Mouse (Mus musculus) lung, embryonic 14.5 days (tissue): ENCODE measurements around the gene Nlk. TPM values are rescaled to one million over a fixed set of nuclear protein-coding genes. Genes with fewer than 3 reads are reported as not detected.
"Not testable (repeated sequence)": the region's sequence is repeated elsewhere in the genome, so short reads cannot be mapped to it uniquely, and the experiment has no call there.

Experiments
- ATAC-seq: fragments of 200-750 bp; cut with Nextera tagmentation; 2 replicates; pipeline ENCODE4 v1.8.0; 2017; ENCODE audit warnings: mild to moderate bottlenecking, moderate TSS enrichment, moderate library complexity; ENCODE audit not compliant: insufficient read depth
- DNase-seq: peaks from one replicate; pipeline ENCODE4 v3.0.0-alpha.2; 2015
- H3K27ac ChIP-seq: fragments of 300-500 bp; sonication (generic); 2 replicates; pipeline ENCODE4 v1.5.1; 2014; ENCODE audit warnings: low read depth, mild to moderate bottlenecking, moderate library complexity
- H3K27me3 ChIP-seq: fragments of 300-500 bp; sonication (generic); 2 replicates; pipeline ENCODE4 v1.6.1; 2014; ENCODE audit warnings: low read length, control low read depth; ENCODE audit not compliant: insufficient read depth
- H3K36me3 ChIP-seq: fragments of 300-500 bp; sonication (generic); 2 replicates; pipeline ENCODE4 v1.6.1; 2014; ENCODE audit warnings: control low read depth; ENCODE audit not compliant: insufficient read depth
- H3K4me1 ChIP-seq: fragments of 300-500 bp; sonication (generic); 2 replicates; pipeline ENCODE4 v1.6.1; 2014; ENCODE audit warnings: antibody characterized with exemption, control low read depth; ENCODE audit not compliant: insufficient read depth
- H3K4me2 ChIP-seq: fragments of 300-500 bp; sonication (generic); 2 replicates; pipeline ENCODE4 v1.6.1; 2014; ENCODE audit warnings: mild to moderate bottlenecking
- H3K4me3 ChIP-seq: fragments of 300-500 bp; sonication (generic); 2 replicates; pipeline ENCODE4 v1.5.1; 2014; ENCODE audit warnings: low read depth, low read length
- H3K9ac ChIP-seq: fragments of 300-500 bp; sonication (generic); 2 replicates; pipeline ENCODE4 v1.6.1; 2014
- H3K9me3 ChIP-seq: fragments of 300-500 bp; sonication (generic); 2 replicates; pipeline ENCODE4 v1.6.1; 2016; ENCODE audit warnings: low read depth, low read length, control low read depth
- CTCF ChIP-seq: IDR thresholded peaks from 2 replicates; pipeline ENCODE4 v1.5.1; 2016; ENCODE audit warnings: antibody characterized with exemption, low read depth
- WGBS: fragments of 180-500 bp; shearing (Covaris S2); extraction: QIAGEN DNeasy Blood & Tissue Kit; methylation state at CpG from one replicate; pipeline ENCODE4 v1.1.7; 2014; 5-methylcytosine and 5-hydroxymethylcytosine counted together
- polyA plus RNA-seq: library from polyadenylated mRNA; unstranded; fragments of >200 nt; fragmentation: Nextera tagmentation; extraction: Ambion mirVana; gene quantifications from 2 replicates; pipeline ENCODE4 v1.2.1, GENCODE M21; 2014

Gene Nlk
- polyA plus RNA-seq, 1 experiment from 2014 or later = 14.5 TPM

DNA sequence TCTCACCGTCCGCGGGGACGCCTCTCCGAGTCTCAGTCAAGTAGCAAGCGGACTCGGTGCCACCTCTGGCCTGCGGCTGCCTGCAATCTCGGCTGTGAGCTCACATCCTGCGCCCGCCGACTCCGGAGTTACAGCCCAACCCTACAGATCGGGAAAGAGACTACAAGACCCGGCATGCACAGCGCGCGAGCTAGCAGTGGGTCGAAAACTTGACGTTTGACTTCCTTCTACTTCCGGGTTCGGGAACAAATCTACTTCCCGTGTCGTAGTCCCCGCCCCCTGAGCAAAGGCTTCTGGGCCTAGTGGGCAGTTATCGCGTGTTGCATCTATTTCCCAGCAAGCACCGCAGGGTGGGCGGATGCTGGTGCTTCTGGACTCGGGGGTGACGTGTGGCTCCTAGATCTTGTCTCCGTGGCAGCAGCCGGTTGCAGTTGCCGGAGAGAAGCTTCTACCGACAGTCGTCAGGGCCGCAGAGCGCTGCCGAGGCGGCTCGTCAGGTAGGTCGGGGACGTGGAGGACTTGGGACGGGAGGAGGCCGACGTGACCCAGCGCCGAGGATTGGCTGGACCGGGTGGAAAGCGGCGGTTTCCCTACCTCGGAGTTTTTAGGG is 161.0 kb downstream of the Nlk start, which contains the start of the genes Tnfaip1 and Ift20:
TSS of gene Tnfaip1 (minus strand) at position 253 of the 610 bp plus-strand sequence.
TSS of gene Ift20 (plus strand) at position 282 of the 610 bp plus-strand sequence.
- WGBS = under 1% methylated on average over 52 of the region's 52 CpGs
- Histone ChIP-seq H3K36me3 (peaks cover 30% of the 10 kb centered on the region), H3K27ac (peak within 1 kb of the TSS; percentile 92), H3K9me3 (no peaks in the 10 kb centered on the region), H3K9ac (peak within 1 kb of the TSS; percentile 89), H3K4me1 (0 out of 2 replicates have a peak, but pooled peaks cover 12% of the 10 kb centered on the region), H3K4me3 (peak within 1 kb of the TSS; percentile 80), H3K27me3 (no peaks in the 10 kb centered on the region), H3K4me2 (peak within 1 kb of the TSS; percentile 92)
- no peak for TF ChIP-seq CTCF
- DNase-seq = peak; percentile 99
- ATAC-seq = peak; percentile 98

DNA sequence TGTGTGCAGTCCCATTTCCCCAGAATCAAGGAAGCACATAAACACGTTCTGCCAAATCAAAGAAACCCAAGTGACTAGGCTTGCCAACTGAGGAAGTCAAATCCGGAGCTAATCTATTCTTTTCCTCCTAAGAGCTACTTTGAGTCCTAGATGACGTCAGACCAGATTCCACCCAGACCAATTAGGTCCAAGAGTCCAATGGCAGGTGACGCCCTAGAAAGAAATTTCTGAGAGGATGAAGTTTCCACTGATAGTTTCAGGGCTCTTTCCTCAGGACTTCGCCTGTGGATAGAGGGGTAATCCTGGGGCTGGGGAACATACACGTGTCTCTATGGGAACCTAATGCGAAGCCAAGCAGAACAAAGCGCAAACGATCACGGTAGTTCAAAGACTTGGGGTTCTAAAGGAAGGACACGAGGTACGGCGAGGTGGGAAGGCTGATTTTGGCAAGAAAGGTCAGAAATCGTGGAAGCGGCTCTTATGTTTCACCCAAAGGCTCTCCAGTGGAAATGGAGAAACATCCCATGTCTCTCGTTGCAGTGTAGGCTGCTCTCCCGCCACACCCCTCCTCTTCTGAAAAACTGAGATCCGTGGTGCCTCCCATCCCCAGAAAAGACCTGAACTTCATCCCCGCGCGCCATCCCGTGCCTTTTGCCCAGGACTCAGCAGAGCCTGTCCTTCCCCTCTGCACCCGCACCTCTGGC is 161.6 kb downstream of the Nlk start:
- DNase-seq = peak; percentile 82
- under 1% methylated on average over 23 of the region's 23 CpGs for WGBS
- Histone ChIP-seq H3K4me2 (peak overlapping the region; percentile 69), H3K27me3 (no peaks in the 10 kb centered on the region), H3K9ac (peak overlapping the region; percentile 75), H3K27ac (peak overlapping the region; percentile 92), H3K9me3 (no peaks in the 10 kb centered on the region), H3K4me3 (peak overlapping the region; percentile 80), H3K4me1 (0 out of 2 replicates have a peak, but pooled peaks cover 12% of the 10 kb centered on the region), H3K36me3 (peaks cover 30% of the 10 kb centered on the region)
- peak; percentile 3; the same call in 1 of the 2 replicates for ATAC-seq
- no peak for TF ChIP-seq CTCF

DNA sequence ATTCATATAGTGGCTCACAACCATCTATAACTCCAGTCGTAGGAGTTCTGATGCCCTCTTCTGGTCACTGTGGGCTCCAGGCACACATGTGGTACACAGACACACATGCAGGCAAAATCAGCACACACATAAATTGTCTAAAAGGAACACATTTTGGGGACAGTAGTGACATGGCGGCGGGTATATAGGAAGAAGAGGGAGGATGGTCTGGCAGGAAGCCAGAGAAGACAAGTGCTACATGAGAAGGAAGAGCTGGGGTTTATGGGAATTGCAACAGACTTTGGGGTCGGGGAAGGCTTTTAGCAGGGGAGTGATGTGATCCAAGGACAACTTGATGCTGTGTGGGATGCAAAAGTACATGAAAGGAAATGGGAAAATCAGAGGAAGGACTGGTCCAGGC is 162.7 kb downstream of the Nlk start:
- DNase-seq = no peak
- TF ChIP-seq CTCF = peak; percentile 24
- no peaks in the 10 kb centered on the region for H3K27me3 ChIP-seq
- no peak overlapping the region; the same call in 1 of the 2 replicates for H3K9ac ChIP-seq
- H3K36me3 ChIP-seq = peaks cover 28% of the 10 kb centered on the region
- 72% methylated on average over 4 of the region's 4 CpGs for WGBS
- H3K9me3 ChIP-seq = no peaks in the 10 kb centered on the region
- no peak for ATAC-seq
- peak overlapping the region; percentile 80 for H3K4me3 ChIP-seq
- H3K27ac ChIP-seq = no peak overlapping the region
- H3K4me2 ChIP-seq = peak overlapping the region; percentile 69
- 0 out of 2 replicates have a peak, but pooled peaks cover 12% of the 10 kb centered on the region for H3K4me1 ChIP-seq

DNA sequence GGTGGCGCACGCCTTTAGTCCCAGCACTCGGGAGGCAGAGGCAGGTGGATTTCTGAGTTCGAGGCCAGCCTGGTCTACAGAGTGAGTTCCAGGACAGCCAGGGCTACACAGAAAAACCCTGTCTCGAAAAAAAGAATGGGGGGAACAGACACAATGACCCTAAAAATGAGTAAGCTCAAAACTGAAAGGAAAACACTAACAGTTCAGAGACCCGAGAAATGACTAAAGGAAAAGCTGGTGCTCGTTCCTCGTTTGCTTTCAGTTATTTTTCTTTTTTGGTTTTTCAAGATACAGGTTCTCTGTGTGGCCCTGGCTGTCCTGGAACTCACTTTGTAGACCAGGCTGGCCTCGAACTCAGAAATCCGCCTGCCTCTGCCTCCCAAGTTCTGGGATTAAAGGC is 165.7 kb downstream of the Nlk start:
- DNase-seq, H3K4me3 ChIP-seq, H3K4me1 ChIP-seq, ATAC-seq, H3K4me2 ChIP-seq, H3K27me3 ChIP-seq, H3K27ac ChIP-seq, H3K9me3 ChIP-seq, H3K9ac ChIP-seq: not testable (repeated sequence)
- WGBS = 86% methylated on average over 10 of the region's 10 CpGs
- H3K36me3 ChIP-seq = peaks cover 41% of the 10 kb centered on the region

DNA sequence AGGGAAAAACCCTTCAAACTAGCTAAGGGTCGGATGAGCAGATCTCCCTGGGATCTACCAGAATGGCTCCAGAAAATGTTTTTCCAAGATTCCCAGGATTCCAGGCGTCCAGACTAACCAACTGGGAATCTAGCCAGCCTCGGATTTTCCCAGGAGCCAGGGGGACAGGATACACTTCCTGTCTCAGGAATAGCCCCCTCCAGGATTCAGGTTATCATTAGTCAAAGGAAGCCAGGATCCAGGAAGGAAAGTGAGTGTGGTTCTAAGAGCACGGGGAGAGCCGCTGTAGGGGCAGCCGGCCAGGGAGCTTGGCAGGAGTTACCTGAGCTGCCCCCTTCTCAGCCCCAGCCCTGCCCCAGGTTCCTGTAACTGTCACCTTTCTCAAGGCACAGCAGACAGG is 166.1 kb downstream of the Nlk start:
- no peak overlapping the region for H3K4me3 ChIP-seq
- H3K27ac ChIP-seq = 0 out of 2 replicates have a peak overlapping the region, but pooled peaks have one; percentile 36
- DNase-seq (peak; percentile 74), ATAC-seq (no peak)
- 53% methylated on average over 6 of the region's 6 CpGs for WGBS
- H3K9me3 ChIP-seq = no peaks in the 10 kb centered on the region
- H3K4me2 ChIP-seq = peak overlapping the region; percentile 23; the same call in 1 of the 2 replicates
- no peak overlapping the region; the same call in 1 of the 2 replicates for H3K9ac ChIP-seq
- peaks cover 46% of the 10 kb centered on the region for H3K36me3 ChIP-seq
- no peaks in the 10 kb centered on the region for H3K27me3 ChIP-seq
- TF ChIP-seq CTCF = no peak
- 0 out of 2 replicates have a peak, but pooled peaks cover 5% of the 10 kb centered on the region for H3K4me1 ChIP-seq

DNA sequence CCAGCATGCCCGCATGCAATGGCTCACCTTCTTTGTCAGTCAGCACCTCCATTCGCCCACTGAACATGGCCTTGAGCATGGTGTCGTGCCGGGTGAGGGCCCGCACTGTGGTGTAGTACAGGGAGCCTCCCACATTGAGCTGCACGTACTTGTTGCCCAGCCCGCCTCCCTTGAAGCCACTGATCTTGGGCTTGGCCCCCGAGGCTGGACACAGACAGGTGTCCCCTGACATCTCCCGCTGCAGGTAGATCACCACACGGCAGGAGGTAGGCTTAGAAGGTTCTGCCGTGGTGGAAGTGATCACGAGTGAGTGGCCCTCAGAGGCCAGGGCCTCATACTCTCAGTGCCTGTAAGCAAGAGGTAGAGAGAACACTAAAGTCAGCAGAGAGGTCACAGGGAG is 167.2 kb downstream of the Nlk start:
- H3K4me2 ChIP-seq = no peak overlapping the region
- no peak overlapping the region for H3K4me3 ChIP-seq
- H3K36me3 ChIP-seq = peaks cover 56% of the 10 kb centered on the region

DNA sequence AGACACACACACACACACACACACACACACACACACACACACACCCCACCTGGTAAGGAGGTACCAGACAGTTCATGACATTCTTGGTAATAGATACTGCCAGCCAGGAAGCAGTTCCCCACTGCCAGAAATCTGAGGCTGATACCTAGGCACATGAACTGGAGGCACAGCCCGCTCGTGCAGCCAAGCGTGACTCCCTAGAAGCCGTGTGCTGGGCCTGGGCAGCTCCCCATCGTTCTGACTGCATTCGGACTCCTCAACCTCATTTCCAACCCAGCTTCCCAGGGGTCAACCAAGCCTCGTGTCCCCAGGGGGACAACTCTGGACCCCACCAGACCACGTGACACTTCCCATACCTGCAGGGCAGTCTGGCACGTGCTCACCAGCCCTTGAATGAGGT is 168.5 kb downstream of the Nlk start:
- TF ChIP-seq CTCF = no peak
- no peak for ATAC-seq
- Histone ChIP-seq H3K36me3 (peaks cover 69% of the 10 kb centered on the region), H3K27me3 (no peaks in the 10 kb centered on the region), H3K9me3 (no peaks in the 10 kb centered on the region), H3K4me2 (no peak overlapping the region), H3K4me1 (no peaks in the 10 kb centered on the region), H3K9ac (no peak overlapping the region), H3K27ac (no peak overlapping the region), H3K4me3 (no peak overlapping the region)
- WGBS = 89% methylated on average over 9 of the region's 9 CpGs
- no peak for DNase-seq

More for the DNA sequence above, 167.2 kb downstream of the Nlk start:
- TF ChIP-seq CTCF = no peak
- ATAC-seq (no peak), DNase-seq (no peak)
- Histone ChIP-seq H3K9me3 (no peaks in the 10 kb centered on the region), H3K27ac (no peak overlapping the region), H3K4me1 (0 out of 2 replicates have a peak, but pooled peaks cover 5% of the 10 kb centered on the region), H3K27me3 (no peaks in the 10 kb centered on the region), H3K9ac (no peak overlapping the region)
- 81% methylated on average over 12 of the region's 12 CpGs for WGBS
